Mouse (Mus musculus) heart, embryonic 16.5 days (tissue): ENCODE results near the gene Wdr60. TPM values are rescaled to one million over a fixed set of nuclear protein-coding genes. Genes with fewer than 3 reads are reported as not detected.

Experiments
- microRNA-seq: library from miRNA; unstranded; fragments of <30 nt; microRNA quantifications from one replicate; pipeline ENCODE4, GENCODE M21; 2017
- polyA plus RNA-seq: library from polyadenylated mRNA; unstranded; fragments of >200 nt; fragmentation: Nextera tagmentation; extraction: Ambion mirVana; gene quantifications from 2 replicates; pipeline ENCODE4 v1.2.1, GENCODE M21; 2015

The Wdr60 gene
- polyA plus RNA-seq, 1 experiment from 2014 or later = 6.5 TPM

Small RNAs within 50 kb of the gene (microRNA-seq; reads per million reads assigned to microRNA genes)
- not detected for gene Gm23190

Other genes starting within 250 kb of the Wdr60 start
- 27.6 and 32.2 TPM in 2 replicates for gene Zfp386, start 215.3 kb downstream of the Wdr60 start, polyA plus RNA-seq
- 0.55 and 0.64 TPM in 2 replicates for gene Vipr2, start 185.3 kb downstream of the Wdr60 start, polyA plus RNA-seq
- not detected in 2 replicates for gene Gm11027, start 12.4 kb upstream of the Wdr60 start, polyA plus RNA-seq
- 11.7 TPM in 2 replicates for gene Esyt2, start 18.2 kb upstream of the Wdr60 start, polyA plus RNA-seq
- 22.8 and 25.8 TPM in 2 replicates for gene Ncapg2, start 142.4 kb upstream of the Wdr60 start, polyA plus RNA-seq
- gene Ptprn2, start 222.7 kb upstream of the Wdr60 start, polyA plus RNA-seq = 0.07 and 0.12 TPM in 2 replicates